Mouse (Mus musculus) urinary bladder, adult 2 months (tissue): ENCODE measurements around the gene Itm2a. TPM values are rescaled to one million over a fixed set of nuclear protein-coding genes. Genes with fewer than 3 reads are reported as not detected.

Experiments used
- DNase-seq: peaks from one replicate; pipeline ENCODE4 v3.0.0; 2022; ENCODE audit warnings: low spot score
- polyA plus RNA-seq: library from polyadenylated mRNA; depleted of rRNA; stranded (reverse); fragments of >200 nt; gene quantifications from 2 replicates; pipeline ENCODE4 v1.2.3, GENCODE M21; 2012; rRNA removed

Gene Itm2a
- 103 and 107 TPM in 2 replicates for polyA plus RNA-seq

DNA sequence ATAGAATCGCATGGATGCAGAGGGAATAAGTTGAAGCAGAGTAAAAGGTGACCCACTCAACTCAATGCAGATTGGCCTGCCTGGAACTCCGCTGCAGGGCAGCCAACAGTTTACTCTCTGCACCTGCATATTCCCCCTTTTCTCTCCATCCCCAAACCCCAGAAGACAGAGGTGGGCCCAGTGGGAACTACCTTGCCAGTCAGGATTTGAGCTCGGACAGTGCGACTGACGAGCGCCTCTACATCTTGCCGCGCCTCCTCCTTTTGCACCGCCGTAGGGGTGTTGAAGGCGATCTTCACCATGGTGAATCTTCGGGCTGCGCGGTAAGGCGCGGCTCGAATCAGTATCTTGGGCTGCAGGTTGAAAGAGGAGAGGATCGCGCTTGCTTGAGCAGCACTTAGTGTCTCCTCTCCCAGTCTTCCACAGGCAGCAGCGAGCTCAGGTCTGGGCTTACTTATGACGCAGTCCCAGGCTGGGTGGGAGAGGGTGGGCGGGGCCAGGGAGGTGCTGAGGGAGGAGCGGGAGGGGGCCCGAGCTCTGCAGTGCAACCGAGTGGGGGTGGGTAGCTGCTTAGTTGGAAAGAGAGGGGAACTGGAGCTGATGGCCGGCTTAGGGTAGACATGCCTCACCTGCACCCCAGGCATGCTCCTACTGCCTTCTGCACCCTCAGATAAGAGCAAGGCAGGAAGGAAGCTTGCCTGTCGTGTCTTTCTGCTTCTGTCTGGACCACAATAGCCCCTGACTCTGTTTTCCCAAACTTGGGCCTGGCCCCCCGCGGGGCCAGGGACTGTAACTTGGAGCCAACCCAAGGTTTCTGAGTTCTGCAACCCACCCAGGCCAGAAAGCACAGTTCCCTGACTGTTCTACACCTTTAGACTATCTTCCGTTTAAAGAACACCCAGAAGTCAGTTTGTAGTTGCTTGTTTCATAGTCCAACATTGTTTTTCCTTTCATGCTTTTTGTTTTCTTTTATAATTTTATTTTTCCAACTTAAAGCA is at the start of gene Itm2a:
TSS of gene Itm2a (minus strand) at position 462 of the 998 bp plus-strand sequence.
- DNase-seq: no peak

DNA sequence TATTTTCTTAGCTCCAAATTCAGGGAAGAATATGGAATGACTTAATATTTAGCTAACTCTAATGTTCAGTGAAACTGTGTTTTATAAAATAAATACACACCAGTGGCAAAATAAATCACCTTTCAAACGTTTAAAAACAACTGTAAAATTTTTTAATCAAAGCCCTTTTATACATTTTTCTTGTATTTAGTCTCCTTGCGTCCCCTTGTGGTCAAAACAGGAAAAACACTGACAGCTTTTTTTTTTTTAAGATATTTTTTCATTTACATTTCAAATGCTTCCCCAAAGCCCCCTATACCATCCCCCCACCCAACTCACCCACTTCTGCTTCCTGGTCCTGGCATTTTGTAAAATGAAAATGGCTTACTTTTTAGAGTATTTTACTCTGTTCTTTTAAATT is 32.7 kb upstream of the Itm2a start:
- DNase-seq: no peak

DNA sequence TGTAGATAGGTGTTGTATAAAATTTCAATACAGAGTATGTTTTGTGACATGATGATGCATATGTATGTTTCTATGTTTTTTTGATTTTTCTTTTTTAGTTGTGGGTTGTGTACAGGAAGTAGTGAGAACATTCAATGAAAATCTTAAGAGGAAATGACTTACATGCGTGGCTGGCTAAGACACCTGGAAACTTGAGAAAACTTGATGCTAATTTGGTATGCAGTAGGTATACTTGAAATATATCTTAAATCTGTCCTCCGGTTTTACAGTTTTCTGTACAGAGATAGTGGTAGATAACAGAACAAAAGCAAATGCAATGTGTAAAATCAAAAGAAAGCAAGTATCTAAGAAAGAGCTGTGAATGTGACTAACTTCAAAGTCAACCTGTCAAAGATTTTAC is 18.1 kb upstream of the Itm2a start:
- DNase-seq: no peak

DNA sequence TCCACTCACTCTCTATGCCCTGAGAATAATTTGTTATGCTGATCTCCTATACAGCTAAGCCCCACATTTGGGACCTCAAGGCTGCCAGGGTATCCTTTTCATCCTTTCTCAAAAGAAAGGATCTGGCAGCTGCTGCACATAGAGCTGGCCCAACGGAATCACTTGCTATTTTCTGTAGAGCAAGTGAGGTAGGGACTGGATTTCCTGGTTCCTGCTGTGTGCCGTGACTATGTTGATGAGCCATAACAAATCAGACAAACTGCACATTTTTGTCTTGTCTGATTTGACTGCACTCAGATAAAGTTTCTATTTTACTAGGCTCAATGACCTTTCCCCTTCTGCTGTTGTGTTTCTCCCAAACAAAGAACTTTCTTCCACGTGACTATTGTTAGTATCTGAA is 14.2 kb upstream of the Itm2a start:
- DNase-seq: no peak

DNA sequence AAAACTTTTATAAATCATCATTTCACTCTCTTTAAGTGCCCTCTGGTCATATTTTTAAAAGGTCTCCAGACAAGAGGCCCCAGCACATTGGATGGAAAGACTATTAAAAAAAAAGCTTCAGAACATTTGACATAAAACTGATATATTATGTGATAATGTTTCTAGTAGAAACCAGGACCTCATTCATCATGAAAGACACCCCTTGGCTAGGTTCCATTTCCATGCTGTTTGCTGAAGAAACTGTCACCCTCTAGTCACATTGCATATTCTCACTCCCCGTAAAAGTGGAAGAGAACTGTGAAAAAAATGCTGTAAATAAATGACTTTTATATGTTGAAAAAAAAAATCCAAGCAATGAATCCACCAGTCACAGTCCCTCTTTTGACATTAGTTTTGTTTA is 12.8 kb upstream of the Itm2a start:
- DNase-seq: no peak

DNA sequence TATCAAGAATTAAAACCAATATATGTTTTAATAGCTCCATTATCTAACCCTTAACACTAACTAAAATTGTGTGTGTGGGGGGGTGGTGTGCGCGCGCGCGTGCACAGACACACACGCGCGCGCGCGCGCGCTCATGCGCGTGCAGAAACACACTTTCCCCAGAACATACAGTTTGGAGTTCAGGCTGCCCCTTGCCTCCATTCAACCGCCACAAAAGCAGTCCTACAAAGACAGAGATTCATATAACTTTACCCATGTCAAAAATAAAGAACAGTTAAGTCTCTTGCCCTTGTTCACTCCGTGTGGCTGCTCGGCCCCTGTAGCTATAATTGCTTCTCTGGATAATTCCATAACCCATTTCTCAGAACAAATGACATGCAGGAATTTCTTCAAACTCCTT is 695 bp downstream of the Itm2a start:
- DNase-seq: no peak

DNA sequence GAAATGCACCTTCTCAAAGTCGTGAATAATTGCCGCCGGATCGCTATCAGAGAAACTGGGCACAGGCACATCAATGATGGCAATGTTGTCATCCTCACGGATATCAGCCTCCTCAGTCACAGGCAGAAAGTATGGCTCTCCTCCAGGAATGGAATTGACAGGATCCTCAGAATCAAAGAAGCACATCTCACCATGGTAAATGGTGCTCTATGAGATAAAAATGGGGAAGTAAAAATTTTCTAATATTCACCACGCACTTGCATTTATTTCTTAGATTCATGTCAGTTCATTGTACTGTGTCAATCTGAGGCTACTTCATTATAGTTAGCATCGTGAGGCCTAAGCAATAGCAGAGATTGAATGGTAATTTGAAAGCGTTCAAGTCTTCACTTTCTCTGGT is 4.1 kb downstream of the Itm2a start:
- no peak for DNase-seq

DNA sequence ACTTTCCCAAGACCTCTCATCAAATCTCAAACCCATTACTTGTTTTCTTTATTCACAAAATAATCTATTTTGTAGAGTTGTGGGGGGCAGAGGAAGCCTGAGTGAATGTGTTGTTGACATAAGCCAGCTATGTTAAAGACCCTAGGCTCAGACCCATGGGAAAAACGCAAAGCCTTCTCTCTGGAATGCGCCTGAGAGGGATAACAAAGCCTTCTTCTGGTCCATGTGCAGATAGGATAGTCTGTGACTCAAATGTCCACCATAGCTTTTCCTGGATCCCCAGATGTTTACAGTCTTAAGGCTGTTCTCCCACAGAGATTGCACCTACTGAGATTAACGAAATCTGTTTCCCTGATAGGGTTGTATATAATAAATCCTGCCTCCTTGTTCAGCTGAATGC is 9.9 kb downstream of the Itm2a start:
- no peak for DNase-seq

DNA sequence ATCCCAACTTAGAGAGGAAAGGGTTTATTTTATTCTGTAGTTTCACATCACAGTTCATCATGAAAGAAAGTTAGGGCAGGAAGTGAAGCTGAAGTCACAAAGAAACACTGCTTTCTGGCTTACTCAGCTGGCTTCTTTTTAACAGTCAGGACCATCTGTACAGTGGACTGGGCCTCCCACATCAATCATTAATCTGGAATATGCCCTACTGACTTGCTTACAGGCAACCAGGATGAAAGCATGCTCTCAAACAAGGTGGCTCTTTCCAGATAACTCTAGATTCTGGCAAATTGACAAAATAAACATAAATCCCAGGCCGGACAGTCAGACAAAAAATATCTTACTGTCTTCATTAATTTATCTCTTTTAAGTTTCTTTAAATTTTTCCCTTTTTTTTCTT is 27.8 kb downstream of the Itm2a start:
- DNase-seq: no peak

Other genes with a start within 250 kb of the Itm2a start
- 0.14 and 0.22 TPM in 2 replicates for gene Gpr174, start 147.5 kb downstream of the Itm2a start, polyA plus RNA-seq